Mouse (Mus musculus) erythroblast, embryonic 14.5 days (primary cell): ENCODE data around the gene Stk40.

Experiments
- GATA1 ChIP-seq: IDR thresholded peaks from 2 replicates; pipeline ENCODE4 v1.6.1; 2012; ENCODE audit warnings: low read length, inconsistent platforms, mixed read lengths
- TAL1 ChIP-seq: IDR thresholded peaks from 3 replicates; pipeline ENCODE4 v1.6.1; 2012; ENCODE audit warnings: low read length, inconsistent platforms, mixed read lengths

- TF ChIP-seq GATA1: no peak
- no peak for TF ChIP-seq TAL1
These were observed 57.7 kb downstream of the Stk40 start for GRCm38 (mm10) chr4:126161456-126161855.
